Mouse (Mus musculus) small intestine, adult 2 months (tissue): ENCODE data around the gene Ddah1.

ENCODE experiments used
- CTCF ChIP-seq: fragments of 200-500 bp; IDR thresholded peaks from 2 replicates; pipeline ENCODE4 v1.5.1; 2012; ENCODE audit warnings: low read depth, mild to moderate bottlenecking, control low read depth, inconsistent platforms, low read length, moderate library complexity, mixed read lengths; ENCODE audit not compliant: insufficient replicate concordance, insufficient read length; ENCODE audit errors: extremely low read depth
- POLR2A ChIP-seq: fragments of 200-500 bp; IDR thresholded peaks from 2 replicates; pipeline ENCODE4 v1.6.1; 2012; ENCODE audit warnings: low read depth, mild to moderate bottlenecking, control low read depth, inconsistent platforms, low read length, moderate library complexity

DNA sequence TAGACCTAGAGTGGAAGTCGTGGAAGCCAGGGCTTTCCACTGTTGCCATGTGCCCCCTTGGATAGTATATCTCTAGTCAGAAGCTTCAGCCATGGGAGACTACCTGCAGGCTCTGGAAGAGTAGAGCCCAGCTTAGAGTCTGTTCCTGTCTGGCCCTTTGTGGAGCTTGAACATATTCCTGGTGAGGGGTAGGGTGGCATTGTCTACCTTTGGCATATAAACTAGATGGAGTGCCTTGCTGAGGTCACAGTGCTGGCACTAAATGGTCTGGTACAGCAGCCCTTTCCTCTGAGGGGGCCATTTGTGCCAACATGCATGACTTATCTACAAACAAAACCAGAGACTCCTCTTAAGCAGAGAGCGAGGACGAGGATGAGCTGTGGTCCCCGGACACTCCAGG, 95.2 kb downstream of the Ddah1 start:
- TF ChIP-seq CTCF (no peak), POLR2A (no peak)
